Mouse (Mus musculus): ENCODE measurements at regions not wholly inside any gene's neighbourhood (a gene's known extent, or its start where the extent isn't known, plus 50 kb on each side); places are given as distances from the start of the nearest gene placed in this dataset.

DNA sequence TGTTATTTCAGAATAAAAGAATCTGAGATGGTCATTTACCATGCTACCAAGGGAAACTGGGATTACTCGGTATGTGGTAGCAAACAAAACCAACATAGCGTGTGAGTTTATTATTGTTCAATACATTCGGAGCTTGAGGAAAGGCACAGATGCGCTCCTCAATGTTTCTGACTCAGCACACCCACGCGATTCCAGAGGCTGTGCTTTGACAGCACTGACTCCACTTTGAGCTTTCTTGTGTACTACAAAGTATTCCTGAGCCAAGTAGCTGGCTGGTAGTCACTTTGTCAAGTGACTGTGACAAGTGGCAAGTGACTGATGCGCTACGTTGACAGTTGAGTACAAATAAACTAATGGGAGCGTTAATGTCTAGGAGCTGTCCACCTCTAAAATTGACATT lies 235.8 kb downstream of the Foxo1 start:
- TF ChIP-seq CTCF (IDR thresholded peaks at IDR 0.05; ENCODE audit: insufficient read depth, low read depth, low read length): no peak
- TF ChIP-seq POLR2A (IDR thresholded peaks at IDR 0.05; ENCODE audit: insufficient read depth, low read depth, low read length): no peak

Data from olfactory bulb, adult 2 months (tissue).